Mouse (Mus musculus) hindbrain, embryonic 15.5 days (tissue): ENCODE data around the gene Hils1. TPM values are rescaled to one million over a fixed set of nuclear protein-coding genes. Genes with fewer than 3 reads are reported as not detected.

Experiments used
- ATAC-seq: fragments of 200-750 bp; cut with Nextera tagmentation; 2 replicates; pipeline ENCODE4 v1.8.0; 2017; ENCODE audit warnings: low read depth, moderate number of reproducible peaks, moderate TSS enrichment; ENCODE audit not compliant: low FRiP score
- H3K27ac ChIP-seq: fragments of 300-500 bp; sonication (generic); replicated peaks from 2 replicates; pipeline ENCODE4 v1.5.1; 2015; ENCODE audit warnings: mild to moderate bottlenecking, inconsistent platforms
- H3K27me3 ChIP-seq: fragments of 300-500 bp; sonication (generic); 2 replicates; pipeline ENCODE4 v1.6.1; 2015; ENCODE audit warnings: control low read depth, inconsistent platforms
- H3K36me3 ChIP-seq: fragments of 300-500 bp; sonication (generic); 2 replicates; pipeline ENCODE4 v1.6.1; 2015; ENCODE audit warnings: control low read depth, inconsistent platforms
- H3K4me1 ChIP-seq: fragments of 300-500 bp; sonication (generic); replicated peaks from 2 replicates; pipeline ENCODE4 v1.6.1; 2015; ENCODE audit warnings: control low read depth, inconsistent platforms
- H3K4me2 ChIP-seq: fragments of 300-500 bp; sonication (generic); 2 replicates; pipeline ENCODE4 v1.6.1; 2015; ENCODE audit warnings: moderate library complexity, mild to moderate bottlenecking, inconsistent platforms
- H3K4me3 ChIP-seq: fragments of 300-500 bp; sonication (generic); 2 replicates; pipeline ENCODE4 v1.5.1; 2015; ENCODE audit warnings: mild to moderate bottlenecking, inconsistent platforms
- H3K9ac ChIP-seq: fragments of 300-500 bp; sonication (generic); 2 replicates; pipeline ENCODE4 v1.6.1; 2015; ENCODE audit warnings: inconsistent platforms
- H3K9me3 ChIP-seq: fragments of 300-500 bp; sonication (generic); 2 replicates; pipeline ENCODE4 v1.6.1; 2016; ENCODE audit warnings: control low read depth, inconsistent platforms
- WGBS: fragments of 180-500 bp; shearing (Covaris S2); methylation state at CpG from one replicate; pipeline ENCODE4 v1.1.7; 2015; 5-methylcytosine and 5-hydroxymethylcytosine counted together
- polyA plus RNA-seq: library from polyadenylated mRNA; unstranded; fragments of >200 nt; fragmentation: Nextera tagmentation; extraction: Ambion mirVana; gene quantifications from 2 replicates; pipeline ENCODE4 v1.2.1, GENCODE M21; 2015

Gene Hils1
- polyA plus RNA-seq, 1 experiment from 2014 or later: not detected

DNA sequence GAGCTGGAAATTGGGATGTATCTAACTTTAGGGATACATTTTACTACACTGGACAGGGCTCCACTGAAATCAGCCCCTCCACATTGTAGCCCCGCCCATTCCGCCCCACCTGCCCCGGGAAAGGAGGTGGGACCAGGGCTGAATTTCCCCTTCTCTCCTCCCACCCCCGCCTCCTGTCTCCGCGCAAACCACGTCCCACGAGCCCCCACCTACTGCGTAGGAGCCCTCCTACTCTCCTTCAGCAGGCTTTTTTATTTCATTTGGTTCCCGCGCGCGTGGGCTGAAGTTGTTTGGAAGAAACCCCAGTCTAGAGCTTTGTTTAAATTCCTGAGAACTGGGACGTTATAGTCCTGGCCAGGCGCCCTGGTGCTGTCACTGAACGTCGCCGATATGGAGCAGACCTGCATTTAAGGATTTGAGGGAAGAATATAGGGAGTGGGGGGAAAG lies 30.0 kb upstream of the Hils1 start:
- H3K27me3 ChIP-seq: peaks cover 67% of the 10 kb centered on the region
- H3K9ac ChIP-seq: no peak overlapping the region
- no peaks in the 10 kb centered on the region for H3K9me3 ChIP-seq
- peak; percentile 52; the same call in 1 of the 2 replicates for ATAC-seq
- peak overlapping the region; percentile 32 for H3K4me3 ChIP-seq
- WGBS: under 1% methylated on average over 18 of the region's 18 CpGs
- no peak overlapping the region for H3K27ac ChIP-seq
- peaks cover 16% of the 10 kb centered on the region for H3K4me1 ChIP-seq
- H3K4me2 ChIP-seq: peak overlapping the region; percentile 69
- no peaks in the 10 kb centered on the region for H3K36me3 ChIP-seq

- Histone ChIP-seq H3K9me3 (no peaks in the 10 kb centered on the region), H3K4me1 (peaks cover 16% of the 10 kb centered on the region), H3K27me3 (peaks cover 65% of the 10 kb centered on the region), H3K4me3 (peak overlapping the region; percentile 32), H3K9ac (no peak overlapping the region), H3K27ac (no peak overlapping the region), H3K4me2 (peak overlapping the region; percentile 69), H3K36me3 (no peaks in the 10 kb centered on the region)
- no peak for ATAC-seq
- 3% methylated on average over 15 of the region's 15 CpGs for WGBS
These were observed 29.6 kb upstream of the Hils1 start for GRCm38 (mm10) chr11:94937787-94938186.

DNA sequence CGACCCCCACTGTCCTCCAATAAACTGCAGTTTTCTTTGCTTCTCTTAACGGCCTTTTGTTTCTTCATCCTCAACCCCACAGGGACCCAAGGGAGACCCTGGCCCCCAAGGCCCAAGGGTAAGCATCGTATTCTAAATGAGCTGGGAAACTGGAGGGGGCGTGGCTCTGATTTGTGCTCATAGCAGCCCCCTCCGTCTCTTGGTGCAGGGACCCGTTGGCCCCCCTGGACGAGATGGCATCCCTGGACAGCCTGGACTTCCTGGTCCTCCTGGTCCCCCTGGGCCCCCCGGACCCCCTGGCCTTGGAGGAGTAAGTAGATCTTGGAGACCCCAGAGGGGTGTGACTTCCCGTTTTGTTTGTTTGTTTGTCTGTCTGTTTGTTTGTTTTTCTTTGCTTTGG lies 29.1 kb upstream of the Hils1 start:
- H3K4me3 ChIP-seq: peak overlapping the region; percentile 32; the same call in 1 of the 2 replicates
- no peak for ATAC-seq
- H3K4me1 ChIP-seq: peaks cover 16% of the 10 kb centered on the region
- no peak overlapping the region for H3K27ac ChIP-seq
- no peak overlapping the region for H3K9ac ChIP-seq
- no peaks in the 10 kb centered on the region for H3K36me3 ChIP-seq
- peaks cover 60% of the 10 kb centered on the region for H3K27me3 ChIP-seq
- H3K9me3 ChIP-seq: no peaks in the 10 kb centered on the region
- peak overlapping the region; percentile 69 for H3K4me2 ChIP-seq
- WGBS: 23% methylated on average over 9 of the region's 9 CpGs

DNA sequence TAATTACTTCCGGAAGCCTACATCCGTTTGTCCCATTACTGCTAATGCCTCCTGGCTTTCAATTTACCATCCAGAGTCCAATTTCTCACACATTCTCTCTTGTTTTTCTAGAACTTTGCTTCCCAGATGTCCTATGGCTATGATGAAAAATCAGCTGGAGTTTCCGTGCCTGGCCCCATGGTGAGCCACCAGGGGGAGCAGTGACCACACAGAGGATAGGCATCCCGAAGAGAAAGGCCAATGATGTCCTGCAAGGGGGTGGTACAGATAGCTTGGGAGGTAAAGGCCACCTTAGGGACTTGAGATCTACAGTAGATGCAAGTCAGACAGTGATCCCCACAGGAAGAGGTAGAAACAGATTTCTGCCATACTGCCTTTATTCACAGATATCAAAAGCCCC lies 28.1 kb upstream of the Hils1 start:
- peaks cover 51% of the 10 kb centered on the region for H3K27me3 ChIP-seq
- no peaks in the 10 kb centered on the region for H3K36me3 ChIP-seq

DNA sequence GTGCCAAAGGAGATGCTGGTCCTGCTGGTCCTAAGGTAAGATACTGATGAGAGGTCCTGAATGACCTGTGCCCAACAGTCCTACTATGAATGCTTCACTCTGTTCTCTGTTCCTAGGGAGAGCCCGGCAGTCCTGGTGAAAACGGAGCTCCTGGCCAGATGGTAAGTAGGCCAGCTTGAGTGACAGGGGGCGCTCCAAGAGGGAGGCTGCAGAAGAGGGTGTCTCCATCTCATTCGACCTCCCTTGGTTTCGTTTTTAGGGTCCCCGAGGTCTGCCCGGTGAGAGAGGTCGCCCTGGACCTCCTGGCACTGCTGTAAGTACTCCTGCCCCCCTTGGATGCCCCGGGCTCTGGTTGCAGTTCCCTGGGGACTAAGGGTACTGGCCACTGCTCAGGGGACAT lies 26.3 kb upstream of the Hils1 start:
- Histone ChIP-seq H3K9me3 (no peaks in the 10 kb centered on the region), H3K27ac (no peak overlapping the region), H3K27me3 (peaks cover 37% of the 10 kb centered on the region), H3K4me1 (peaks cover 16% of the 10 kb centered on the region), H3K36me3 (no peaks in the 10 kb centered on the region), H3K4me2 (no peak overlapping the region), H3K4me3 (no peak overlapping the region), H3K9ac (no peak overlapping the region)
- whole genome bisulfite sequencing: 43% methylated on average over 9 of the region's 9 CpGs
- no peak for ATAC-seq

More for the DNA sequence above, 28.1 kb upstream of the Hils1 start:
- Histone ChIP-seq H3K9me3 (no peaks in the 10 kb centered on the region), H3K9ac (no peak overlapping the region), H3K4me2 (no peak overlapping the region), H3K27ac (no peak overlapping the region), H3K4me3 (no peak overlapping the region), H3K4me1 (peaks cover 16% of the 10 kb centered on the region)
- no peak for ATAC-seq
- 26% methylated on average over 4 of the region's 4 CpGs for WGBS

DNA sequence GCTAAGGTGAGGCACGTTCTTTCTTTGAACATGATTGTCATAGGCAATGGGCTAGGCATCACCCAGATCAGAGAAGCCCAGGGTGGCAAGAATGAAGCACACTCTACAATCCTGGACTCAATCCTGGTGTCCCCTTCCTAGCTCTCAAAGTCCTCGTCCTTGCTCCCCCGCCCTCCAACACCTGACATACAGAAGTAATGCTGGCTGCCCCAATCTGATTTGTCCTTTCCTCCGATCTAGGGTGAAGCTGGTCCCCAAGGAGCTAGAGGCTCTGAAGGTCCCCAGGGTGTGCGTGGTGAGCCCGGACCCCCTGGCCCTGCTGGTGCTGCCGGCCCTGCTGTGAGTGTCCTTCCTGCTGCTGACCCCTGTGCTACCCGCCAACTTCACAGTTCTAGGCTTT lies 25.6 kb upstream of the Hils1 start:
- no peak overlapping the region for H3K27ac ChIP-seq
- H3K4me2 ChIP-seq: no peak overlapping the region
- H3K4me3 ChIP-seq: no peak overlapping the region
- no peak overlapping the region for H3K9ac ChIP-seq
- H3K27me3 ChIP-seq: peaks cover 31% of the 10 kb centered on the region
- ATAC-seq: no peak
- WGBS: 86% methylated on average over 8 of the region's 8 CpGs
- no peaks in the 10 kb centered on the region for H3K36me3 ChIP-seq
- peaks cover 13% of the 10 kb centered on the region for H3K4me1 ChIP-seq
- no peaks in the 10 kb centered on the region for H3K9me3 ChIP-seq

DNA sequence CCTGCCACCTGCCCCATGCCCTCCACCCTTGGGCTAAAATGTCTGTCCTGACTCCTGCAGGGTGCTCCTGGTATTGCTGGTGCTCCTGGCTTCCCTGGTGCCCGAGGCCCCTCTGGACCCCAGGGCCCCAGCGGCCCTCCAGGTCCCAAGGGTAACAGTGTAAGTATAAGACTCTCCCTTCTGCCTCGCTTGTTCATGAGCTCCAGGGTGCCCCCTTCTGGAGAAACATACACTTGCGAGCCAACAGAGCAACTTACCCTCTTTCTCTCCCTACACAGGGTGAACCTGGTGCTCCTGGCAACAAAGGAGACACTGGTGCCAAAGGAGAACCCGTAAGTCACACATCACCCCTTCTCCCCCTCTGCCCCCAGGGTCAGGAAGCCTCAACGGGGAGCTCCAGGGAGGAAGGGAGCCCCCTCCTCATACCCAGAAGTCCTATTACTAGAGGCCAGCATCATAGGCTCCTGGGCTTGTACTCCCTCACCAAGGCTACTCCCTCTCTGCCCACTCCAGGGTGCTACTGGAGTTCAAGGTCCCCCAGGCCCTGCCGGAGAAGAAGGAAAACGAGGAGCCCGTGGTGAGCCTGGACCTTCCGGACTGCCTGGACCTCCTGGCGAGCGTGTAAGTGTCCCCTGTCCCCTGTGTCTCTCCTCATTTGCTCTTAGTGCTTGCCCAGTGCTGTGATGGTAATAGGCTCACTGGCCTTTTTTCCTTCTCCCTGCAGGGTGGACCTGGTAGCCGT lies 24.9 kb upstream of the Hils1 start:
- 51% methylated on average over 13 of the region's 13 CpGs for WGBS

GRCm38 (mm10) chr11:94943054-94943453 lies 24.3 kb upstream of the Hils1 start:
- no peak overlapping the region for H3K4me2 ChIP-seq
- H3K36me3 ChIP-seq: no peaks in the 10 kb centered on the region
- H3K9me3 ChIP-seq: no peaks in the 10 kb centered on the region
- H3K4me1 ChIP-seq: 0 out of 2 replicates have a peak, but pooled peaks cover 2% of the 10 kb centered on the region
- H3K4me3 ChIP-seq: no peak overlapping the region
- no peak overlapping the region for H3K27ac ChIP-seq
- ATAC-seq: no peak
- peaks cover 20% of the 10 kb centered on the region for H3K27me3 ChIP-seq
- H3K9ac ChIP-seq: no peak overlapping the region
- 84% methylated on average over 15 of the region's 15 CpGs for WGBS

More for the DNA sequence above, 24.9 kb upstream of the Hils1 start:
- Histone ChIP-seq H3K4me3 (no peak overlapping the region), H3K27ac (no peak overlapping the region), H3K36me3 (no peaks in the 10 kb centered on the region), H3K4me2 (no peak overlapping the region), H3K4me1 (peaks cover 8% of the 10 kb centered on the region), H3K9ac (no peak overlapping the region), H3K9me3 (no peaks in the 10 kb centered on the region), H3K27me3 (peaks cover 26% of the 10 kb centered on the region)
- no peak for ATAC-seq

DNA sequence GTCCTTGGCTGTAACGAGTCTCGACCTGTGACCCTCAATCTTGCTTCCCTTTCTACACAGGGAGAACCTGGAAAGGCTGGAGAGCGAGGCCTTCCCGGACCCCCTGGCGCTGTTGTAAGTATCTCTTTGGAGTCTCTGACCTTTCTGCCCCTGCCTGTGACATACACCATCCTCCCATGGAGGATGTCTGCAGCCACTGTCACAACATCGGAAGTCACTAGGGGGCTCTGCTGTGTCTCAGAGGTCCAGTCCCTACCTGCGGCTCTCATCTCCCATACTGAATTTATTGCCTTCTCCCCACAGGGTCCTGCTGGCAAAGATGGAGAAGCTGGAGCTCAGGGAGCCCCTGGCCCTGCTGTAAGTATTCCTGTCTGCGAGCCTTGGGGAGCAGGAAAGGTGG lies 23.1 kb upstream of the Hils1 start:
- H3K9ac ChIP-seq: no peak overlapping the region
- no peaks in the 10 kb centered on the region for H3K36me3 ChIP-seq
- peaks cover 8% of the 10 kb centered on the region; the same call in 1 of the 2 replicates for H3K27me3 ChIP-seq
- H3K4me1 ChIP-seq: no peaks in the 10 kb centered on the region
- ATAC-seq: no peak
- H3K27ac ChIP-seq: no peak overlapping the region
- no peak overlapping the region for H3K4me2 ChIP-seq
- WGBS: 24% methylated on average over 8 of the region's 8 CpGs
- H3K4me3 ChIP-seq: no peak overlapping the region
- H3K9me3 ChIP-seq: no peaks in the 10 kb centered on the region

DNA sequence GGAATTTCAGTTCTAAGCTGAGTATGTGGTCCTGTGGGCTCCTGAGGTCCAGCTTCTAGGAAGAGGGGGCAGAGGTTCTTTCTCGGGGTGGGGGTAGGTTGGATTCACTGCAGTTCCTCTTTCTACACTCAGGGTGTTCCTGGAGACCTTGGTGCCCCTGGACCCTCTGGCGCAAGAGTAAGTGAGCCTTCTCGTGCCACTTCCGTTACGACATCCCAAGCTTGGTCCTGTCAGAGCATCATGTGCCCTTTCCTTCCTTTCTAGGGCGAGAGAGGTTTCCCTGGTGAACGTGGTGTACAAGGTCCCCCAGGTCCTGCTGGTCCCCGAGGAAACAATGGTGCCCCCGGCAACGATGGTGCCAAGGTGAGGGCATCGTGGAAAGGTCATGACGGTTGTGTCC lies 22.2 kb upstream of the Hils1 start:
- no peak overlapping the region for H3K4me3 ChIP-seq
- H3K9me3 ChIP-seq: no peaks in the 10 kb centered on the region
- no peaks in the 10 kb centered on the region for H3K4me1 ChIP-seq
- H3K27ac ChIP-seq: no peak overlapping the region
- H3K4me2 ChIP-seq: no peak overlapping the region
- no peak overlapping the region for H3K9ac ChIP-seq
- no peak for ATAC-seq
- H3K27me3 ChIP-seq: 0 out of 2 replicates have a peak, but pooled peaks cover 4% of the 10 kb centered on the region
- 87% methylated on average over 12 of the region's 12 CpGs for WGBS
- no peaks in the 10 kb centered on the region for H3K36me3 ChIP-seq

DNA sequence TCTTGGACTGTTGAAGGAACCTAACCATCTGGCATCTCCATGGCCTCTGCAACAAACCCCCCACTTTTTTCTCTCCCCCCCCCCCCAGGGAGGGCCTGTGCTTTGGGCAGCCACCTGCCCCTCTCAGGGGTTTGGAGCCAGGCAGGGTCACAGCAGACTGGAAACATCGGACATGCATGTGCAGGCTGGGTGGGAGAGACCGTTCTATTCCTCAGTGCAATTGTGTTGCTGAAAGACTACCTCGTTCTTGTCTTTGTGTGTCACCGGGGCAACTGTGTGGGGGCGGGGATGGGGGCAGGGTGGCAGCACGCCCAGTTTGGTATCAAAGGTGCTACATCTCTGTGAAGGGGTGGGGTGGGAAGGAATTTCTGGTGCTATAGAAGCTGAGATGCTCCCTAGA lies 15.2 kb upstream of the Hils1 start:
- Histone ChIP-seq H3K9ac (no peak overlapping the region), H3K4me2 (no peak overlapping the region), H3K4me1 (peaks cover 6% of the 10 kb centered on the region; the same call in 1 of the 2 replicates), H3K36me3 (no peaks in the 10 kb centered on the region), H3K4me3 (no peak overlapping the region), H3K27ac (no peak overlapping the region), H3K27me3 (no peaks in the 10 kb centered on the region), H3K9me3 (no peaks in the 10 kb centered on the region)
- ATAC-seq: no peak
- WGBS: 3% methylated on average over 6 of the region's 6 CpGs

- Histone ChIP-seq H3K4me3 (no peak overlapping the region), H3K27ac (no peak overlapping the region), H3K4me2 (no peak overlapping the region), H3K36me3 (no peaks in the 10 kb centered on the region), H3K27me3 (no peaks in the 10 kb centered on the region), H3K9me3 (no peaks in the 10 kb centered on the region), H3K4me1 (peaks cover 15% of the 10 kb centered on the region; the same call in 1 of the 2 replicates), H3K9ac (no peak overlapping the region)
- no peak for ATAC-seq
- 68% methylated on average over 9 of the region's 9 CpGs for WGBS
These were observed 12.3 kb upstream of the Hils1 start for GRCm38 (mm10) chr11:94955103-94955502.
